Mouse (Mus musculus): ENCODE data around the gene Ldlrad3.

Ldlrad3 gene

GRCm38 (mm10) chr2:102185069-102185950 lies 875 bp downstream of the Ldlrad3 start:
- peak; percentile 63 for DNase-seq

- no peak for DNase-seq
Measured at GRCm38 (mm10) chr2:102183720-102184480, 2.3 kb downstream of the Ldlrad3 start.

GRCm38 (mm10) chr2:102181459-102181858 lies 4.7 kb downstream of the Ldlrad3 start:
- DNase-seq, result no peak

GRCm38 (mm10) chr2:102176434-102176772 lies 9.8 kb downstream of the Ldlrad3 start:
- DNase-seq, result no peak

- DNase-seq, result no peak
Measured at GRCm38 (mm10) chr2:102175741-102176433, 10.3 kb downstream of the Ldlrad3 start.

GRCm38 (mm10) chr2:102172458-102172857 lies 13.7 kb downstream of the Ldlrad3 start:
- no peak for DNase-seq

- peak; percentile 68 for DNase-seq
Measured at GRCm38 (mm10) chr2:102166550-102167325, 19.4 kb downstream of the Ldlrad3 start.

- no peak for DNase-seq
Measured at GRCm38 (mm10) chr2:102163106-102163505, 23.1 kb downstream of the Ldlrad3 start.

GRCm38 (mm10) chr2:102157555-102157954 lies 28.6 kb downstream of the Ldlrad3 start:
- DNase-seq, result no peak

- DNase-seq, result no peak
Measured at GRCm38 (mm10) chr2:102157010-102157409, 29.2 kb downstream of the Ldlrad3 start.

- DNase-seq, result no peak
Measured at GRCm38 (mm10) chr2:102156460-102156859, 29.7 kb downstream of the Ldlrad3 start.

- no peak for DNase-seq
Measured at GRCm38 (mm10) chr2:102155306-102156015, 30.7 kb downstream of the Ldlrad3 start.

GRCm38 (mm10) chr2:102154771-102155211 lies 31.4 kb downstream of the Ldlrad3 start:
- peak; percentile 61 for DNase-seq

- DNase-seq, result no peak
Measured at GRCm38 (mm10) chr2:102154328-102154727, 31.9 kb downstream of the Ldlrad3 start.

- DNase-seq, result no peak
Measured at GRCm38 (mm10) chr2:102153516-102153915, 32.7 kb downstream of the Ldlrad3 start.

GRCm38 (mm10) chr2:102152851-102153250 lies 33.3 kb downstream of the Ldlrad3 start:
- DNase-seq, result no peak

GRCm38 (mm10) chr2:102149058-102149457 lies 37.1 kb downstream of the Ldlrad3 start:
- no peak for DNase-seq

GRCm38 (mm10) chr2:102148093-102148492 lies 38.1 kb downstream of the Ldlrad3 start:
- DNase-seq, result no peak

- DNase-seq, result no peak
Measured at GRCm38 (mm10) chr2:102147561-102147960, 38.6 kb downstream of the Ldlrad3 start.

- DNase-seq, result no peak
Measured at GRCm38 (mm10) chr2:102146386-102146785, 39.8 kb downstream of the Ldlrad3 start.

- no peak for DNase-seq
Measured at GRCm38 (mm10) chr2:102145036-102145435, 41.1 kb downstream of the Ldlrad3 start.

- no peak for DNase-seq
Measured at GRCm38 (mm10) chr2:102144311-102144710, 41.9 kb downstream of the Ldlrad3 start.

Data from kidney, postnatal 14 days (tissue).